Mouse (Mus musculus) heart, embryonic 15.5 days (tissue): ENCODE measurements around the gene Pigs. TPM values are rescaled to one million over a fixed set of nuclear protein-coding genes. Genes with fewer than 3 reads are reported as not detected.
A peak's percentile ranks its signal among the peaks of the same experiment; 100 is the strongest.

Experiments used
- ATAC-seq: fragments of 200-750 bp; cut with Nextera tagmentation; replicated peaks from 2 replicates; pipeline ENCODE4 v1.8.0; 2017; ENCODE audit warnings: low read depth, moderate TSS enrichment; ENCODE audit not compliant: insufficient number of reproducible peaks, insufficient read depth, low FRiP score
- H3K27ac ChIP-seq: fragments of 300-500 bp; sonication (generic); 2 replicates; pipeline ENCODE4 v1.5.1; 2015; ENCODE audit warnings: mild to moderate bottlenecking, inconsistent platforms
- H3K27me3 ChIP-seq: fragments of 300-500 bp; sonication (generic); 2 replicates; pipeline ENCODE4 v1.6.1; 2015; ENCODE audit warnings: inconsistent platforms
- H3K36me3 ChIP-seq: fragments of 300-500 bp; sonication (generic); 2 replicates; pipeline ENCODE4 v1.6.1; 2015; ENCODE audit warnings: mild to moderate bottlenecking, inconsistent platforms
- H3K4me1 ChIP-seq: fragments of 300-500 bp; sonication (generic); replicated peaks from 2 replicates; pipeline ENCODE4 v1.6.1; 2015; ENCODE audit warnings: inconsistent platforms
- H3K4me2 ChIP-seq: fragments of 300-500 bp; sonication (generic); 2 replicates; pipeline ENCODE4 v1.6.1; 2015; ENCODE audit warnings: inconsistent platforms, mild to moderate bottlenecking, moderate library complexity
- H3K4me3 ChIP-seq: fragments of 300-500 bp; sonication (generic); 2 replicates; pipeline ENCODE4 v1.5.1; 2015; ENCODE audit warnings: mild to moderate bottlenecking, inconsistent platforms
- H3K9ac ChIP-seq: fragments of 300-500 bp; sonication (generic); 2 replicates; pipeline ENCODE4 v1.6.1; 2015; ENCODE audit warnings: mild to moderate bottlenecking, inconsistent platforms
- H3K9me3 ChIP-seq: fragments of 300-500 bp; sonication (generic); replicated peaks from 2 replicates; pipeline ENCODE4 v1.6.1; 2016; ENCODE audit warnings: inconsistent platforms
- WGBS: fragments of 180-500 bp; shearing (Covaris S2); methylation state at CpG from one replicate; pipeline ENCODE4 v1.1.7; 2015; ENCODE audit warnings: mixed read lengths; 5-methylcytosine and 5-hydroxymethylcytosine counted together
- polyA plus RNA-seq: library from polyadenylated mRNA; unstranded; fragments of >200 nt; fragmentation: Nextera tagmentation; extraction: Ambion mirVana; gene quantifications from 2 replicates; pipeline ENCODE4 v1.2.1, GENCODE M21; 2015

Pigs gene
- polyA plus RNA-seq, 1 experiment from 2014 or later = 46.1 TPM

DNA sequence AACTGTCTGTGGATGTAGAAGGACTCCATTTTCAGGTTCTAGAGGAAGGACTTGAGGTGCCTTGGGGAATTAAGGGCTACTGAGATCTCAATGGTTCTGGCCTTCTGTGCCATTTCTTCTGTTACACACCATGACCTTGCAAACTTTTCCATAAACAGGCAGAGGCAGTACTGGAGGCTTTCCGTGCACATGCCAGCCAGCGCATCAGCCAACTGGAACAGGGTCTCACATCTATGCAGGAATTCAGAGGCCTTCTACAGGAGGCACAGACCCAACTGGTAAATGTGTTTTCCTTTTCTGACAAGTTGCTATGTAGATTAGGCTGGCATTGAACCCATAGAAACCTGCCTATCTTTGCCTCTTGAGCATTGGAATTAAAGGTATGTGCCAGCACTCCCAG, 14.6 kb upstream of the Pigs start:
- H3K9me3 ChIP-seq = no peaks in the 10 kb centered on the region
- H3K27ac ChIP-seq = no peak overlapping the region
- peaks cover 64% of the 10 kb centered on the region for H3K36me3 ChIP-seq
- ATAC-seq = no peak
- no peak overlapping the region for H3K9ac ChIP-seq
- no peaks in the 10 kb centered on the region for H3K27me3 ChIP-seq
- H3K4me1 ChIP-seq = no peaks in the 10 kb centered on the region; the same call in 1 of the 2 replicates
- H3K4me3 ChIP-seq = no peak overlapping the region
- H3K4me2 ChIP-seq = no peak overlapping the region
- 91% methylated on average over 2 of the region's 2 CpGs for WGBS

DNA sequence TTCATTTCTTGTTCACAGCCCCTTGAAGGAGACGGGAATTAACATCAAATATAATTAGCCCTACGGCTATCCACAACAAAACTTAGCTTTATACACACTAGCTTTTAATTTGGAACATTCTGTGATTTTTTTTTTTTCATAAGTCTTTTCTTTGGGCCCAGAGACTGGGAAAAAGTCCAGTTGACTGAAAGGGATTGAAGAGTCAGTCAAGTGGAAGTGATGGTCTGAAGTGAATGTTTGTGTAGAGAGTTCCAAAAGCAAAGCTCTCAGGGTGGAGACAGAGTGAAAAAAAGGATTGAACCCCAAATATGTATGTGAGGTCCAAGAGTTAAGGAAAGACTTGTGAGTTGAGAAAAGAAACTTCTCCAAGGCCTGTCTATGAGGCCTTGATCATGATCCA, 9.8 kb upstream of the Pigs start:
- Histone ChIP-seq H3K27me3 (no peaks in the 10 kb centered on the region), H3K4me3 (no peak overlapping the region), H3K27ac (no peak overlapping the region), H3K9ac (no peak overlapping the region), H3K4me1 (peaks cover 16% of the 10 kb centered on the region), H3K36me3 (peaks cover 79% of the 10 kb centered on the region), H3K9me3 (no peaks in the 10 kb centered on the region), H3K4me2 (no peak overlapping the region)
- WGBS = 93% methylated on average over 2 of the region's 2 CpGs
- no peak for ATAC-seq

DNA sequence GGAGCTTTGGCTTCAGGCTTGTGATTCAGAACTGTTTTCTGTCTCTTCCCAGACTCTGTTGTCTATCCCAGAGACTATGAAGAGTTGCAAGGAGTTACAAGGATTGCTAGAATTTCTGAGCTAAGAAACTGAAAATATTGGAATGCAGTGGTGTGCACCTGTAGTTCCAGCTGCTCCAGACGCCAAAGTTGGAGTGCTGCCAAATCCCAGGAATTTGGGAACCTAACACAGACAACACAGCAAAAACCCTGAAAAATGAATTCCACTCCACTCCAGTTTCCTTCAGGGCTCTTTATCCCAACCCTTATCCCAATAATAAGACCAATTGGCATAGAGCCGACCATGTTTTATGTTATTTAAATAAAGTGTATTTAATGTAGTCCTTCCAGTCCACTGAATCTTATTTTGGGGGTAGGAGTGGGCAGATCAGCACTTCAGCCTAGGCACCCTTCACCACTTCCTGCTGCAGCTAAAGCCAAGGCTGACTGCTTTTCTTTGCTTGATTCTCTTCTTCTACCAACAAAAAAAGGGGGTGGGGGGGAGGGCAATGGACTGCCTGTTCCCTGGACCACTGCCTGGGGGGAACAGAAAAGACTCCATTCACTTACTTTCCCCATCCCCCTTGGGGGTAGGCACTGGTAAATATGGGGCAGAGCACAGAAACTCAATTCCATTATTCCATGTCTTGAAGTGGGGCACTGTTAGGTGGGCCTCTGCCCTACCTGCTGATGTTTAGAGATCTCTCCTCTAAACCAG, 6.0 kb upstream of the Pigs start:
- WGBS = 55% methylated on average over 2 of the region's 2 CpGs
- Histone ChIP-seq H3K36me3 (peaks cover 46% of the 10 kb centered on the region), H3K27me3 (no peaks in the 10 kb centered on the region), H3K9me3 (no peaks in the 10 kb centered on the region), H3K4me3 (peak overlapping the region; percentile 37; the same call in 1 of the 2 replicates), H3K4me1 (peaks cover 27% of the 10 kb centered on the region), H3K27ac (peak overlapping the region; percentile 67), H3K4me2 (peak overlapping the region; percentile 59), H3K9ac (no peak overlapping the region)
- ATAC-seq = no peak

DNA sequence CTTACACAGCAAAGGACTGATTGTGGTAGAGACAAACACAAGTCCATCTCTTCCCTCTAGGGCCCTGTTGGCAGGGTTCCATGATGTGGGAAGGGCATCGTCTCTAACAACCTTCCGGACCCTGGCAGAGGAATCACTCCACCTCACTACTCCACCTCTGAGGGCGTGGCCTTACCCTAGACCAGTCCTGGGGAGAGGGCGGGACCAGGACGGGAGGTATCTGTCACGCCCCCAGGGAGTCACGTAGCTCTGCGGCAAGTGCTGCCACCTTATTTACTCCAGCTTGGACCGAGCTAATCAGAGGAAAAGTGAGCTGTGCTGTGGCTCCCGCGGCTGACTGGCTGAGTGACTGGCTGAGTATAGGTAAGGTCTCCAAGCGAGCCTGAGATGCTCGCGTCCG, 5.4 kb upstream of the Pigs start, which contains the start of gene Aldoc:
Gene Aldoc, plus strand, starts transcription at position 109 of the 400 bp plus-strand sequence.
- no peak within 1 kb of the TSS for H3K9ac ChIP-seq
- peak; percentile 94 for ATAC-seq
- H3K4me2 ChIP-seq = peak within 1 kb of the TSS; percentile 59
- peak within 1 kb of the TSS; percentile 37 for H3K4me3 ChIP-seq
- H3K36me3 ChIP-seq = peaks cover 41% of the 10 kb centered on the region
- H3K9me3 ChIP-seq = no peaks in the 10 kb centered on the region
- no peaks in the 10 kb centered on the region for H3K27me3 ChIP-seq
- peak within 1 kb of the TSS; percentile 67 for H3K27ac ChIP-seq
- WGBS = 5% methylated on average over 15 of the region's 15 CpGs
- H3K4me1 ChIP-seq = peaks cover 27% of the 10 kb centered on the region

DNA sequence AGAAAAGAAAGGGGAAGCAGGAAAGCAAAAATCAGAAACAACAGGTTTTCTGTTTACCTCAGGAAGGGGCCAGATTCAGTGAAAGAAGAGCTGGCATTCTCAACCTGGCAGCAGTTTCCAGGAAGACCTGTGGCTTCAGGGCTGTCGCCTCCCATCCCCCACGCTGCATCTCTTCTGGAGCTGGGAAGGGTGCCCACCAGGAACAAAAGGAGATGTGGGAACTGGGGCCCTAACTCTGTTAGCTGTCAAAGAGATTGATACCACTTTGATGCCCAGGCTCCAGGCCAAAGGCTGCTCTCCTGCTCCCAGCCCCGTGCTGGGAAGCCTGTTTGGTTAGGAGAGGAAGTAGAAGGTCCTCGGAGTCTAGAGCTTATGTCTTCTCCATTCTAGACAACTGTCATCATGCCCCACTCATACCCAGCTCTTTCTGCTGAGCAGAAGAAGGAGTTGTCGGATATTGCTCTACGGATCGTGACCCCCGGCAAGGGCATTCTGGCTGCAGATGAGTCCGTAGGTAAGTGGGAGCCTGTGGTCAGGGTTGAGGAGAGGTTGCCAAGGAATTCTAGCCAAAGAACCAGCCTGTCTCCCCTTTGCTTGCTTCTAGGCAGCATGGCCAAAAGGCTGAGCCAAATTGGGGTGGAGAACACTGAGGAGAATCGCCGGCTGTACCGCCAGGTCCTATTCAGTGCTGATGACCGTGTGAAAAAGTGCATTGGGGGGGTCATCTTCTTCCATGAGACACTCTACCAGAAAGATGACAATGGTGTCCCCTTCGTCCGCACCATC, 4.0 kb upstream of the Pigs start:
- no peak for ATAC-seq
- no peaks in the 10 kb centered on the region for H3K27me3 ChIP-seq
- no peak overlapping the region for H3K27ac ChIP-seq
- H3K4me2 ChIP-seq = peak overlapping the region; percentile 59; the same call in 1 of the 2 replicates
- peaks cover 28% of the 10 kb centered on the region for H3K36me3 ChIP-seq
- H3K4me1 ChIP-seq = peaks cover 32% of the 10 kb centered on the region
- 76% methylated on average over 15 of the region's 15 CpGs for WGBS
- H3K4me3 ChIP-seq = no peak overlapping the region
- no peaks in the 10 kb centered on the region for H3K9me3 ChIP-seq
- H3K9ac ChIP-seq = peak overlapping the region; percentile 5; the same call in 1 of the 2 replicates

DNA sequence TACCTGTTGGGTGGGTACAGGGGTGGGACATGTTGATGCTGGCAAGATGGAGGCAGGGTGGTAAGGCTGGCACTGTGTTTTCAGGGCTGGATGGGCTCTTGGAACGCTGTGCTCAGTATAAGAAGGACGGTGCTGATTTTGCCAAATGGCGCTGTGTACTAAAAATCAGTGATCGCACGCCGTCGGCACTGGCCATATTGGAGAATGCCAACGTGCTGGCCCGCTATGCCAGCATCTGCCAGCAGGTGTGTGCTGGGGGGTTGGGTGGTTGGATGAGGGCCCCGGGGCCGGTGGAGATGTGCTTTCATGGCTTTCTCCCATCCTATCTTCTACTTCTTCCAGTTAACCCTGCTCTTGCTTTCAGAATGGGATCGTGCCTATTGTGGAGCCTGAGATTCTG, 3.2 kb upstream of the Pigs start:
- H3K9ac ChIP-seq = no peak overlapping the region
- 96% methylated on average over 12 of the region's 12 CpGs for WGBS
- no peak overlapping the region for H3K4me2 ChIP-seq
- no peaks in the 10 kb centered on the region for H3K27me3 ChIP-seq
- no peak overlapping the region for H3K4me3 ChIP-seq
- ATAC-seq = no peak
- peaks cover 32% of the 10 kb centered on the region for H3K4me1 ChIP-seq
- no peaks in the 10 kb centered on the region for H3K9me3 ChIP-seq
- H3K36me3 ChIP-seq = peaks cover 20% of the 10 kb centered on the region
- H3K27ac ChIP-seq = no peak overlapping the region

DNA sequence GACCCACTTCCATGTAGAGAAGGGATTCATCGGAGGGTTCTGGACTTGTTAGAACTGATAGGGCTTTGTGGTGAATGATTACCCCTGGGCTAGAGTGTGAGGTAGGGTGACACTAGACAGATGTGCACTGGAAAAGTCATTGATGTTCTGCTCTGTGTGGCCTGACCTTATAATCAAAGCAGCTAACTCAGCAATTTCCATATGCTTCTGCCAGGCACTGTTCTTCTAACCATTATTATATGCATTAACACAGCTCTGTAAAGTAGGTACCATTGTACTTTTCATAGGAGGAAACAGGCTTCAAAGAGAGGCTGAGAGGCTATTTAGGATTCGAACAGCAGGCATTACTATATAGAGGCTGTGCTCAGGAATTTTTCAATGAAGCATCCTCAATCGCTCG, 1.0 kb upstream of the Pigs start:
- Histone ChIP-seq H3K27me3 (no peaks in the 10 kb centered on the region), H3K4me2 (no peak overlapping the region), H3K36me3 (no peaks in the 10 kb centered on the region), H3K4me1 (peaks cover 28% of the 10 kb centered on the region), H3K27ac (no peak overlapping the region), H3K4me3 (no peak overlapping the region), H3K9me3 (no peaks in the 10 kb centered on the region), H3K9ac (no peak overlapping the region)
- 90% methylated on average over 4 of the region's 4 CpGs for WGBS
- no peak for ATAC-seq

DNA sequence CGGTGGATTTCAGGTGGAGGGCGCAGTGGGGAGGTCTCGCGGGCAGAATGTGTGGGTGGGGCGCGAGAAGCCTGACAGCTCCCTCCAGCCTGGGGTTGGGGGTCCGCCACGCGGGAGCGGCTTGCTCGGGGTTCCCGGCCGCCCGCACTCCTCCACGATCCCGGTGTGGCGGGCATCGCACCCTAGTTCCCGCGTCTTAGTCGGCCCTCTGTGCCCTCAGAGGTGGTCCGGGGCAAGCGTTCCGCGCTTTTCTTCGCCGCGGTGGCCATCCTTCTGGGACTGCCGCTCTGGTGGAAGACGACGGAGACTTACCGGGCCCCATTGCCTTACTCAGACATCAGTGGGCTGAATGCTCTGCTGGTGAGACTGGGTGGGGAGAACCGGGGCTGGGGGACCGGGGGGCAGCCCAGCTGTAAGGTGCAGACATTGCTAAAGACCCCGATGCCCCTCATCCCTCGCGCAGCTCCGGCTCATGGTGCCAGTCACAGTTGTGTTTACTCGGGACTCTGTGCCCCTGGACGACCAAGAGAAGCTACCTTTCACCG, 369 bp downstream of the Pigs start:
- Histone ChIP-seq H3K4me2 (peak overlapping the region; percentile 90), H3K27me3 (no peaks in the 10 kb centered on the region), H3K27ac (no peak overlapping the region), H3K4me1 (peaks cover 14% of the 10 kb centered on the region), H3K9ac (peak overlapping the region; percentile 84), H3K36me3 (peaks cover 10% of the 10 kb centered on the region), H3K9me3 (no peaks in the 10 kb centered on the region), H3K4me3 (peak overlapping the region; percentile 91)
- WGBS = under 1% methylated on average over 41 of the region's 41 CpGs
- peak; percentile 43 for ATAC-seq

DNA sequence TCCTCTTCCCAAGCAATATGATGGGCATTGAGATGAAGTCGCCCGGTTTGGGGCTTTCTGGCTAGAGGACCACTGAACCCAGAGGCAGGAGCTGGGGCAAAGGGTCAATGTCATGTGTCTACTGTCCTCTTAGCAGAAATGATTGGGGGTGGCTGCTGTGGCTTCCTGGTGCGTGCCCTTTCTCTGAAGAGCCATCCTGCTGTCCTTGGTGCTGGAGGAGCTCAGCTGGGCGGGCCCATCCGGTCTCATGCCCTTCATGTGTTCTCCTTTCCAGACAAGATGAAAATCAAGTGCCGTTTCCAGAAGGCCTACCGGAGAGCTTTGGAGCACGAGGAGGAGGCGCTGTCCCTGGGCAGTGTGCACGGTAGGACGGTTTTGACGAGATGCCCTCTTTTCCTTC, 4.5 kb downstream of the Pigs start:
- H3K27ac ChIP-seq = no peak overlapping the region
- no peaks in the 10 kb centered on the region for H3K27me3 ChIP-seq
- peaks cover 34% of the 10 kb centered on the region for H3K36me3 ChIP-seq
- 0 out of 2 replicates have a peak, but pooled peaks cover 5% of the 10 kb centered on the region for H3K4me1 ChIP-seq
- H3K9me3 ChIP-seq = no peaks in the 10 kb centered on the region
- no peak for ATAC-seq
- H3K4me2 ChIP-seq = no peak overlapping the region
- H3K4me3 ChIP-seq = no peak overlapping the region
- WGBS = 92% methylated on average over 12 of the region's 12 CpGs
- H3K9ac ChIP-seq = no peak overlapping the region

DNA sequence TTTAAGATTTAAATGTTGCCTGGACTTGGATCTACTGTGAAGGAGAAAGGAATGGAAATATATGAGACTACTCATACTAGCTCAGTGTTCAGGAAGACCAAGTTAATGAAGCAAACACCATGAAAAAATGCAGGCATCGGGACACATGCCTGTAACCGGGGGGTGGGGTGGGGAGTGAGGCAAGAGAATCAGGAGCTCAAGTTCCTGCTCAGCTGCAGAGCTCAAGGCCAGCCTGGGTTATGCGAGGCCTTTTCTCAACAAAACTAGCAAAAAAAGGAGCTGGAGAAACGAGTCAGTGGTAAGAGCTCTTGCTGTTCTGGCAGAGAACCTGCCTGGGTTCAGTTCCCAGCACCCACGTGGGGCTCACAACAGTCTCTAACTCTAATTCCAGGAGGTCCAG, 5.8 kb downstream of the Pigs start:
- Histone ChIP-seq H3K9ac (no peak overlapping the region), H3K27ac (no peak overlapping the region), H3K4me1 (0 out of 2 replicates have a peak, but pooled peaks cover 2% of the 10 kb centered on the region), H3K9me3 (no peaks in the 10 kb centered on the region), H3K4me3 (no peak overlapping the region), H3K27me3 (no peaks in the 10 kb centered on the region), H3K36me3 (peaks cover 40% of the 10 kb centered on the region), H3K4me2 (no peak overlapping the region)
- no peak for ATAC-seq
- 86% methylated on average over 5 of the region's 5 CpGs for WGBS

DNA sequence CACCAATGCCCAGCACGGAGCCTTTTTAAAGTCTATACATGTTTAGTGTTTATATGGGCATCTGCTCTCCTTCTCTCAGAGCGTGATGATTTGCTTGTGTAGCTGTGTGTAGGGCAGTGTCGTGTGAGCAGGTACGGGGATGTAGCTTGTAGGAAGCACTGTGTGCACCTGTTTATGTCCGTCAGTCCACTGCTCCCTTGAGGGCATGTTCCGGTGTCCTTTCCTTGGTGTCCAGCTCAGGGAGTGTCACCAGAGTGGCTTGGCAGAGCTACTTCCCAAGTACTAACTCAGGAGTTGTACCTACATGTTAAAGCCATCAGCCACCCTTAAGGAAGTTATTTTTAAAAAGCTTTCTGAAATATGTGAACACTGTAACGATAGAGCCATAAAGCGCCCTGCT, 8.8 kb downstream of the Pigs start:
- Histone ChIP-seq H3K36me3 (peaks cover 55% of the 10 kb centered on the region), H3K4me2 (no peak overlapping the region), H3K27me3 (no peaks in the 10 kb centered on the region), H3K9ac (no peak overlapping the region), H3K4me3 (no peak overlapping the region), H3K4me1 (no peaks in the 10 kb centered on the region), H3K27ac (no peak overlapping the region), H3K9me3 (no peaks in the 10 kb centered on the region)
- no peak for ATAC-seq
- 93% methylated on average over 8 of the region's 8 CpGs for WGBS
